Mouse (Mus musculus) hindbrain, embryonic 16.5 days (tissue): Measurements from ENCODE around the gene Tmem259. TPM values are rescaled to one million over a fixed set of nuclear protein-coding genes. Genes with fewer than 3 reads are reported as not detected.

Source experiments
- ATAC-seq: fragments of 200-750 bp; cut with Nextera tagmentation; 2 replicates; pipeline ENCODE4 v1.8.0; 2017; ENCODE audit warnings: moderate TSS enrichment, moderate library complexity
- H3K27ac ChIP-seq: fragments of 300-500 bp; sonication (generic); 2 replicates; pipeline ENCODE4 v1.5.1; 2014; ENCODE audit warnings: low read depth, mild to moderate bottlenecking, control low read depth, low read length, moderate library complexity
- H3K27me3 ChIP-seq: fragments of 300-500 bp; sonication (generic); replicated peaks from 2 replicates; pipeline ENCODE4 v1.6.1; 2014; ENCODE audit warnings: low read length; ENCODE audit not compliant: control insufficient read depth, insufficient read depth
- H3K36me3 ChIP-seq: fragments of 300-500 bp; sonication (generic); 2 replicates; pipeline ENCODE4 v1.6.1; 2014; ENCODE audit warnings: mild to moderate bottlenecking, low read length, moderate library complexity, mixed read lengths; ENCODE audit not compliant: control insufficient read depth, insufficient read depth
- H3K4me1 ChIP-seq: fragments of 300-500 bp; sonication (generic); 2 replicates; pipeline ENCODE4 v1.6.1; 2014; ENCODE audit warnings: low read depth, low read length; ENCODE audit not compliant: control insufficient read depth, insufficient read depth
- H3K4me2 ChIP-seq: fragments of 300-500 bp; sonication (generic); 2 replicates; pipeline ENCODE4 v1.6.1; 2014; ENCODE audit warnings: mild to moderate bottlenecking, low read length, control low read depth, moderate library complexity
- H3K4me3 ChIP-seq: fragments of 300-500 bp; sonication (generic); 2 replicates; pipeline ENCODE4 v1.5.1; 2014; ENCODE audit warnings: mild to moderate bottlenecking, low read length, control low read depth, moderate library complexity
- H3K9ac ChIP-seq: fragments of 300-500 bp; sonication (generic); 2 replicates; pipeline ENCODE4 v1.6.1; 2014; ENCODE audit warnings: low read depth, mild to moderate bottlenecking, control low read depth, low read length, moderate library complexity
- H3K9me3 ChIP-seq: fragments of 300-500 bp; sonication (generic); 2 replicates; pipeline ENCODE4 v1.6.1; 2014; ENCODE audit warnings: mild to moderate bottlenecking, low read length, moderate library complexity; ENCODE audit not compliant: control insufficient read depth
- WGBS: fragments of 180-500 bp; shearing (Covaris S2); extraction: QIAGEN DNeasy Blood & Tissue Kit; methylation state at CpG from one replicate; pipeline ENCODE4 v1.1.7; 2014; 5-methylcytosine and 5-hydroxymethylcytosine counted together
- polyA plus RNA-seq: library from polyadenylated mRNA; unstranded; fragments of >200 nt; fragmentation: Nextera tagmentation; extraction: Ambion mirVana; gene quantifications from 2 replicates; pipeline ENCODE4 v1.2.1, GENCODE M21; 2015

The Tmem259 gene
- polyA plus RNA-seq, 1 experiment from 2014 or later, result 11.7 TPM

DNA sequence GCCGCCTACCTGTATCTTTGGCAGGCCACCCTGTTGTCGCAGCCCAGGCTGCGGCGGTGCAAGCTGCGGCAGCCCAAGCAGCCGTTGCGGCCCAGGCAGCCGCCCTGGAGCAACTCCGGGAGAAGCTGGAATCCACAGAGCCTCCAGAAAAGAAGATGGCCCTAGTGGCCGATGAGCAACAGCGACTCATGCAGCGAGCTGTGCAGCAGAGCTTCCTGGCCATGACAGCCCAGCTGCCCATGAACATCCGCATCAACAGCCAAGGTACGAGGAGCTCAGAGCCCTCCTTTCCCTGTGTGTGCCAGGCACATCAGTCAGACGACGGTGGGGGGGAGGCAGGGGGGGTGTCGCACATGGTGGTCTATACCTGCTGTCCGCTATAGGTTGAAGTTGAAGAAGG, 33.5 kb downstream of the Tmem259 start:
- Histone ChIP-seq H3K27ac (no peak overlapping the region), H3K4me2 (no peak overlapping the region), H3K27me3 (no peaks in the 10 kb centered on the region), H3K9ac (no peak overlapping the region), H3K4me1 (peaks cover 3% of the 10 kb centered on the region; the same call in 1 of the 2 replicates), H3K4me3 (no peak overlapping the region), H3K9me3 (no peaks in the 10 kb centered on the region), H3K36me3 (peaks cover 18% of the 10 kb centered on the region; the same call in 1 of the 2 replicates)
- 81% methylated on average over 18 of the region's 18 CpGs for WGBS
- no peak for ATAC-seq

DNA sequence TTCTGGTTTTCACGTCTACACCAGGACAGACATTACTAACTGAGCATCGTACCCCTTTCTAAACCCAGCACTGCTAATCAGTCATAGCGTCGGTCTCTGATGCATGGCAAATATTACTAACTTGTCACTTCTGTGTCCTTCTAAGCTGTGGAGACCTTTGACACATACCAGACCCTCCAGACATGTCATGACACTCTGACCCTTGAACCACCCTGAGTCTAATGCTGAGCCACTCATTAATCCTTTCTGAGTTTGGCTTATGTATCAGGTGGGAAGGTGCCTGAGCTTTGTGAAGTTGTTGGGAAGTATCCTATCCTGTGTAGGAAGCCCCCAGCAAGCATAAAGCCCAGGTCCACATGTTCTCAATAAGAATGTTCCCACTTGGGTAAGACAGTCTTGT, 34.3 kb downstream of the Tmem259 start:
- H3K36me3 ChIP-seq, result peaks cover 18% of the 10 kb centered on the region; the same call in 1 of the 2 replicates

DNA sequence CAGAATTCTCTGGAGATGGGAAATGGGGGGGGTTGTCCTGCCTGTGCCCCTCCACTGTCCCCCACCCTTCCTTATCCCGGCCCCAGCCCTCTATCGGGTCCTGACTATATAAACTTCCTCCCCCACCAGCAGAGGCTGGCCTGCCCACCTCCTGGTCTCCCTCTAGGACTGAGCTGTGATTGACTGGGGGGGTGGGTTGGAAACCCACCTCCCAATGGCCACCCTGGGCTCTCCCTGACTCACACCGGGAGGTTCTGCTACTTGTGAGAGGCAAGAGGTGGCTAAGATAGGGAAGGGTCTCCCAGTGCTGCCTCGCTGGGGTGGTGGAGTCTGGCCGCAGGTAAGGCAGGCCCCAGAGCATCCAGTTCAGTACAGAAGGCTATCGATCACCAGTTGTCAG, 36.6 kb downstream of the Tmem259 start:
- Histone ChIP-seq H3K9ac (no peak overlapping the region; the same call in 1 of the 2 replicates), H3K9me3 (no peaks in the 10 kb centered on the region), H3K4me2 (no peak overlapping the region), H3K4me1 (peaks cover 4% of the 10 kb centered on the region; the same call in 1 of the 2 replicates), H3K27me3 (no peaks in the 10 kb centered on the region), H3K4me3 (no peak overlapping the region), H3K27ac (no peak overlapping the region), H3K36me3 (peaks cover 13% of the 10 kb centered on the region; the same call in 1 of the 2 replicates)
- WGBS, result 75% methylated on average over 6 of the region's 6 CpGs
- no peak for ATAC-seq

More for the DNA sequence above, 34.3 kb downstream of the Tmem259 start:
- Histone ChIP-seq H3K9me3 (no peaks in the 10 kb centered on the region), H3K4me3 (no peak overlapping the region), H3K4me2 (no peak overlapping the region), H3K4me1 (peaks cover 4% of the 10 kb centered on the region; the same call in 1 of the 2 replicates), H3K27me3 (no peaks in the 10 kb centered on the region), H3K9ac (no peak overlapping the region), H3K27ac (no peak overlapping the region)
- no peak for ATAC-seq
- WGBS, result 95% methylated on average over 4 of the region's 4 CpGs

- Histone ChIP-seq H3K9me3 (no peaks in the 10 kb centered on the region), H3K4me2 (no peak overlapping the region), H3K27me3 (no peaks in the 10 kb centered on the region), H3K27ac (no peak overlapping the region), H3K4me1 (peaks cover 4% of the 10 kb centered on the region; the same call in 1 of the 2 replicates), H3K36me3 (peaks cover 13% of the 10 kb centered on the region; the same call in 1 of the 2 replicates), H3K4me3 (no peak overlapping the region), H3K9ac (no peak overlapping the region; the same call in 1 of the 2 replicates)
- WGBS, result 15% methylated on average over 7 of the region's 7 CpGs
- no peak for ATAC-seq
These were observed 37.3 kb downstream of the Tmem259 start for GRCm38 (mm10) chr10:79946752-79947322.

GRCm38 (mm10) chr10:79945507-79946234, 38.5 kb downstream of the Tmem259 start:
- Histone ChIP-seq H3K9ac (0 out of 2 replicates have a peak overlapping the region, but pooled peaks have one; percentile 22), H3K9me3 (no peaks in the 10 kb centered on the region), H3K4me1 (peaks cover 4% of the 10 kb centered on the region; the same call in 1 of the 2 replicates), H3K4me2 (no peak overlapping the region), H3K27ac (peak overlapping the region; percentile 39; the same call in 1 of the 2 replicates), H3K27me3 (no peaks in the 10 kb centered on the region), H3K36me3 (peaks cover 7% of the 10 kb centered on the region; the same call in 1 of the 2 replicates), H3K4me3 (no peak overlapping the region)
- 0 out of 2 replicates have a peak, but pooled peaks have one; percentile 21 for ATAC-seq
- WGBS, result 19% methylated on average over 16 of the region's 16 CpGs

DNA sequence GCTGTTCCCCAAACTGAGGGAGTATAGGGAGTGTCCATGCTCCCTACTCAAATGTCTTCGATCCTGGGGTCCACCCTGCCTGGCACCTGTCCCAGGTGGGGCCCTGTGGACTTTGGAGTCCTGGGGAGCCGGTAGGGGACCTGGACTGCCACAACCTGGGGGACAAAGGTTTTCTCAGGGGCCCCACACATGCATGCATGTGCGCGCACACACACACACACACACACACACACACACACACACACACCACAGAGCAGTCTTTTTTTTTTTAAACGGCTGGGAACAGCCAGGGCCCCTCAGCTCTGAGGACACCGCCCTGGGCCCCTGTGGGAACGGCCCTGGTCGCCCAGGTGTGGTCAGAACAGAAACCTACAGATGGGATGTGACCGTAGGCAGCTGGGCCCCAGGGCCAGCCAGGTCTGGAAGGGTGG, 40.6 kb downstream of the Tmem259 start:
- H3K9ac ChIP-seq, result no peak overlapping the region
- H3K4me3 ChIP-seq, result no peak overlapping the region
- ATAC-seq, result no peak
- H3K27me3 ChIP-seq, result no peaks in the 10 kb centered on the region
- H3K36me3 ChIP-seq, result 0 out of 2 replicates have a peak, but pooled peaks cover 2% of the 10 kb centered on the region
- H3K4me1 ChIP-seq, result peaks cover 4% of the 10 kb centered on the region; the same call in 1 of the 2 replicates
- H3K27ac ChIP-seq, result no peak overlapping the region
- no peaks in the 10 kb centered on the region for H3K9me3 ChIP-seq
- 80% methylated on average over 9 of the region's 9 CpGs for WGBS
- H3K4me2 ChIP-seq, result no peak overlapping the region

DNA sequence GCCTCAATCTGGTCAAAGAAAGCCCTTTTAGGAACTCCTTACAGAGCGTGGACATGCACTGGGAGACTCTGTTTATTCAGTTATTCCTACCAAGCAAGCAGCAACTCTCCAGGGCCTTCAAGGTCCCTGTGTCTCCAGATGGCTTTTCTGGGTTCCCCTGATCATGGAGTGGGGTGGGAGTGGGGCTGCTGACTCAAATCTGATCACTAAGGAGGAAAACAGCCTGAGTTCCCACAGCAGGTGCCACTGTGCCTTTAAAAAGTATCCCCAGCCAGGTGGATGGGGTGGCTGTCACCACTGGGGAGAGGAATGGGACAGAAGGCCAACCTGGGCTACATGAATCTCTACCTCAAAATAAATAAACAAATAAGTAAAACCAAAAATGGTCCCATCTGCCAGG, 41.1 kb downstream of the Tmem259 start:
- Histone ChIP-seq H3K36me3 (0 out of 2 replicates have a peak, but pooled peaks cover 2% of the 10 kb centered on the region), H3K9ac (no peak overlapping the region), H3K27ac (no peak overlapping the region), H3K4me1 (peaks cover 4% of the 10 kb centered on the region; the same call in 1 of the 2 replicates), H3K9me3 (no peaks in the 10 kb centered on the region), H3K27me3 (no peaks in the 10 kb centered on the region), H3K4me2 (no peak overlapping the region), H3K4me3 (no peak overlapping the region)
- 85% methylated on average over 1 of the region's 1 CpGs for WGBS
- no peak for ATAC-seq

DNA sequence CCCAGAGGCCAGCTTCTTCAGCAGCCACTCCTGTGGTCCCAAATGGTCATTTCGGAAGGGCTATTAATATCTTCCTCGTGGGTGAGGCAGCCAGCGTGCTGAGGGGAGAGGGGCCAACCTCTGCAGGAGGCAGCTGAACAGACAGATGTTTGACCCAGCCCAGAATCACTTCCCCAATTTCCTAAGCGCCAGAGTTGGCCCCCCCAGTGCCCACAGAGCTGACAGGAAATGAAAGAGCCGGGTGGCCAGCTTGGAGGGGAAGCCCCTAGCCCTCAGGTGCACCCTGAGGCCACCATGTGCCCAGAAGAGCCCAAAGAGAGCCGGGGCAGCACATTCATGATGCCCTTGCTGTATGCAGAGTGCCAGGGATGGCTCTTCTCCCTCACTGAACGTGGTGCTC, 43.4 kb downstream of the Tmem259 start:
- Histone ChIP-seq H3K4me3 (no peak overlapping the region), H3K9ac (no peak overlapping the region), H3K27me3 (no peaks in the 10 kb centered on the region), H3K36me3 (no peaks in the 10 kb centered on the region), H3K4me2 (no peak overlapping the region), H3K4me1 (peaks cover 14% of the 10 kb centered on the region), H3K9me3 (no peaks in the 10 kb centered on the region), H3K27ac (no peak overlapping the region)
- no peak for ATAC-seq
- WGBS, result 67% methylated on average over 7 of the region's 7 CpGs
